Mouse (Mus musculus): ENCODE data around the gene Peli1. TPM values are rescaled to one million over a fixed set of nuclear protein-coding genes. Genes with fewer than 3 reads are reported as not detected.
"Not testable (repeated sequence)": the region's sequence is repeated elsewhere in the genome, so short reads cannot be mapped to it uniquely, and the experiment has no call there.

The Peli1 gene
- polyA plus RNA-seq, 1 experiment from 2014 or later: 25.8 TPM

GRCm38 (mm10) chr11:21191821-21192220 is 100.7 kb downstream of the Peli1 start:
- H3K9ac ChIP-seq (ENCODE audit: low read depth, low read length); H3K36me3 ChIP-seq (ENCODE audit: control insufficient read depth, insufficient read depth, low read length); ATAC-seq; H3K27ac ChIP-seq (ENCODE audit: low read length); H3K4me3 ChIP-seq (ENCODE audit: low read length); H3K27me3 ChIP-seq (replicated peaks; ENCODE audit: control insufficient read depth, insufficient read depth, low read length); H3K4me1 ChIP-seq (ENCODE audit: control insufficient read depth, insufficient read depth, low read length); H3K4me2 ChIP-seq (ENCODE audit: low read depth, low read length); H3K9me3 ChIP-seq (ENCODE audit: control insufficient read depth, low read length): not testable (repeated sequence)
- WGBS: 82% methylated on average over 8 of the region's 8 CpGs

- H3K27ac ChIP-seq (ENCODE audit: low read length): no peak overlapping the region
- no peaks in the 10 kb centered on the region for H3K27me3 ChIP-seq (replicated peaks; ENCODE audit: control insufficient read depth, insufficient read depth, low read length)
- H3K4me1 ChIP-seq (ENCODE audit: control insufficient read depth, insufficient read depth, low read length): no peaks in the 10 kb centered on the region
- WGBS: 98% methylated on average over 3 of the region's 3 CpGs
- no peak overlapping the region for H3K4me3 ChIP-seq (ENCODE audit: low read length)
- H3K9me3 ChIP-seq (ENCODE audit: control insufficient read depth, low read length): no peaks in the 10 kb centered on the region
- no peak for ATAC-seq
- H3K4me2 ChIP-seq (ENCODE audit: low read depth, low read length): no peak overlapping the region
- H3K36me3 ChIP-seq (ENCODE audit: control insufficient read depth, insufficient read depth, low read length): no peaks in the 10 kb centered on the region
- no peak overlapping the region for H3K9ac ChIP-seq (ENCODE audit: low read depth, low read length)
Measured at GRCm38 (mm10) chr11:21194851-21195250, 103.8 kb downstream of the Peli1 start.

Other genes starting within 250 kb of the Peli1 start
- 8.6 and 9.6 TPM in 2 replicates for gene Vps54, start 148.0 kb downstream of the Peli1 start, polyA plus RNA-seq (2015; fragmentation: Nextera tagmentation; extraction: Ambion mirVana)